Mouse (Mus musculus) stomach, postnatal 0 days (tissue): ENCODE measurements around the gene Mfsd9.

ENCODE experiments used
- CTCF ChIP-seq: IDR thresholded peaks from 2 replicates; pipeline ENCODE4 v1.5.1; 2016; ENCODE audit warnings: antibody characterized with exemption, low read depth, mild to moderate bottlenecking, moderate library complexity
- EP300 ChIP-seq: optimal IDR thresholded peaks from 2 replicates; pipeline ENCODE3; 2016; ENCODE audit warnings: antibody characterized with exemption

GRCm38 (mm10) chr1:40805891-40806290 lies 15.4 kb upstream of the Mfsd9 start:
- TF ChIP-seq EP300 = no peak
- TF ChIP-seq CTCF = no peak
